Mouse (Mus musculus) CH12.LX (cell line): Measurements from ENCODE around the gene Gga1.

Source experiments
- CTCF ChIP-seq, 2 experiments: IDR thresholded peaks in 1 of 2; conservative IDR thresholded peaks in 1 of 2; 2 replicates each; pipeline ENCODE4 v1.5.1; 2011 to 2012; ENCODE audit warnings: low read depth in 2 of 2, low read length in 2 of 2, improper control_type of control experiment in 1 of 2, inconsistent platforms in 1 of 2, mild to moderate bottlenecking in 1 of 2, moderate library complexity in 1 of 2
- EP300 ChIP-seq: IDR thresholded peaks from 2 replicates; pipeline ENCODE4 v1.6.1; 2011; ENCODE audit warnings: low read length, improper control_type of control experiment
- IRF4 ChIP-seq: IDR thresholded peaks from 2 replicates; pipeline ENCODE4 v1.6.1; 2014; ENCODE audit warnings: low read depth, mild to moderate bottlenecking, inconsistent platforms, low read length, improper control_type of control experiment
- MAX ChIP-seq: IDR thresholded peaks from 2 replicates; pipeline ENCODE4 v1.6.1; 2011; ENCODE audit warnings: low read length, improper control_type of control experiment
- NRF1 ChIP-seq: IDR thresholded peaks from 2 replicates; pipeline ENCODE4 v1.6.1; 2014; ENCODE audit warnings: low read depth, mild to moderate bottlenecking, inconsistent platforms, low read length, improper control_type of control experiment, moderate library complexity
- POLR2A ChIP-seq: IDR thresholded peaks from 2 replicates; pipeline ENCODE4 v1.6.1; 2011; ENCODE audit warnings: low read depth, mild to moderate bottlenecking, improper control_type of control experiment, low read length
- RCOR1 ChIP-seq: conservative IDR thresholded peaks from 2 replicates; pipeline ENCODE4 v1.6.1; 2012; ENCODE audit warnings: low read depth, mild to moderate bottlenecking, inconsistent platforms, low read length, improper control_type of control experiment

GRCm38 (mm10) chr15:78908399-78908798 is 31.4 kb downstream of the Gga1 start:
- TF ChIP-seq EP300 (no peak), IRF4 (no peak), MAX (no peak), CTCF (conservative IDR thresholded peaks at IDR 0.05 in 1 of 2, IDR thresholded peaks at IDR 0.05 in 1 of 2; ENCODE audit: low read depth in 2 of 2, low read length in 2 of 2) (no peak), POLR2A (no peak), RCOR1 (no peak), NRF1 (no peak)
